Mouse (Mus musculus): ENCODE measurements around the gene Krt39.

Gene Krt39

GRCm38 (mm10) chr11:99471946-99472345 lies 49.2 kb downstream of the Krt39 start:
- no peak for DNase-seq (ENCODE audit: low spot score)

- DNase-seq (ENCODE audit: low spot score) = no peak
Measured at GRCm38 (mm10) chr11:99469228-99469627, 51.9 kb downstream of the Krt39 start.

GRCm38 (mm10) chr11:99468566-99468965 lies 52.6 kb downstream of the Krt39 start:
- no peak for DNase-seq (ENCODE audit: low spot score)

DNA sequence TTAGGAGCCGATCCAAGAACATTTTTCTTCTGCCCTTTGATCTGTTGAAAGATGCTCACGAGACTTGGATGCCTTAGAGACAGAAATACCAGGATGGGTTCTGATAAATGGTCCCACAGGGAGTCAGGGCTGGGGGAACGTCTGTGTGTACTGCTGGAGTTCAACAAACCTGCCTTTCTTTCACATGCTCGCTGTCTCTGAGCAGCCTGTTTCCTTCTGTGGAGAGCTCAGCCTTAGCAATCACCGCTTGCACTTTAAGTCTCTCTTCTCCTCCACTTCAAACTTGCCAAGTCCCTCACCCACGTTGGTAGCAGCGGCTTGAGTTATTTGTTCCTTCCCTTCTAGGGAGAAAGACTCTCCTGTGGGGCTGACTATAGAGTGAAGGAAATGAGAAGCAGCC lies 54.8 kb downstream of the Krt39 start:
- DNase-seq (ENCODE audit: low spot score) = no peak

- peak; percentile 93 for DNase-seq (ENCODE audit: low spot score)
Measured at GRCm38 (mm10) chr11:99464836-99465235, 56.3 kb downstream of the Krt39 start.

All from testis, postnatal 10 days (tissue).